Mouse (Mus musculus) kidney, postnatal 0 days (tissue): ENCODE measurements around the gene Ptprk. TPM values are rescaled to one million over a fixed set of nuclear protein-coding genes. Genes with fewer than 3 reads are reported as not detected.
A peak's percentile ranks its signal among the peaks of the same experiment; 100 is the strongest.

ENCODE experiments used
- ATAC-seq: fragments of 200-750 bp; cut with Nextera tagmentation; replicated peaks from 2 replicates; pipeline ENCODE4 v1.8.0; 2017; ENCODE audit warnings: low read depth, moderate number of reproducible peaks, moderate TSS enrichment, moderate library complexity; ENCODE audit not compliant: low FRiP score
- DNase-seq: peaks from one replicate; pipeline ENCODE4 v3.0.0-alpha.2; 2016; ENCODE audit warnings: low spot score
- H3K27ac ChIP-seq: fragments of 300-500 bp; sonication (generic); 2 replicates; pipeline ENCODE4 v1.5.1; 2014; ENCODE audit warnings: mild to moderate bottlenecking
- H3K27me3 ChIP-seq: fragments of 300-500 bp; sonication (generic); 2 replicates; pipeline ENCODE4 v1.6.1; 2014; ENCODE audit warnings: low read length, mixed read lengths; ENCODE audit not compliant: insufficient read depth
- H3K36me3 ChIP-seq: fragments of 300-500 bp; sonication (generic); 2 replicates; pipeline ENCODE4 v1.6.1; 2014; ENCODE audit warnings: low read length, mixed read lengths; ENCODE audit not compliant: insufficient read depth
- H3K4me1 ChIP-seq: fragments of 300-500 bp; sonication (generic); replicated peaks from 2 replicates; pipeline ENCODE4 v1.6.1; 2014; ENCODE audit warnings: antibody characterized with exemption, low read length, mixed read lengths; ENCODE audit not compliant: insufficient read depth
- H3K4me2 ChIP-seq: fragments of 300-500 bp; sonication (generic); 2 replicates; pipeline ENCODE4 v1.6.1; 2014; ENCODE audit warnings: mild to moderate bottlenecking, low read length, moderate library complexity, mixed read lengths
- H3K4me3 ChIP-seq: fragments of 300-500 bp; sonication (generic); replicated peaks from 2 replicates; pipeline ENCODE4 v1.5.1; 2014; ENCODE audit warnings: low read depth, low read length
- H3K9ac ChIP-seq: fragments of 300-500 bp; sonication (generic); 2 replicates; pipeline ENCODE4 v1.6.1; 2014; ENCODE audit warnings: low read depth, low read length
- H3K9me3 ChIP-seq: fragments of 300-500 bp; sonication (generic); replicated peaks from 2 replicates; pipeline ENCODE4 v1.6.1; 2016; ENCODE audit warnings: low read length, inconsistent platforms, mixed read lengths
- CTCF ChIP-seq: IDR thresholded peaks from 2 replicates; pipeline ENCODE4 v1.5.1; 2016; ENCODE audit warnings: antibody characterized with exemption, low read depth, mild to moderate bottlenecking, moderate library complexity
- WGBS: fragments of 180-500 bp; shearing (Covaris S2); extraction: QIAGEN DNeasy Blood & Tissue Kit; methylation state at CpG from one replicate; pipeline ENCODE4 v1.1.7; 2014; 5-methylcytosine and 5-hydroxymethylcytosine counted together
- polyA plus RNA-seq: library from polyadenylated mRNA; unstranded; fragments of >200 nt; fragmentation: Nextera tagmentation; extraction: Ambion mirVana; gene quantifications from 2 replicates; pipeline ENCODE4 v1.2.1, GENCODE M21; 2015

Ptprk gene
- polyA plus RNA-seq, 1 experiment from 2014 or later, result 24.5 TPM

GRCm38 (mm10) chr10:28223602-28224001, 149.0 kb downstream of the Ptprk start:
- ATAC-seq, result no peak
- DNase-seq, result no peak
- Histone ChIP-seq H3K4me1 (0 out of 2 replicates have a peak, but pooled peaks cover 4% of the 10 kb centered on the region), H3K9me3 (no peaks in the 10 kb centered on the region), H3K27ac (no peak overlapping the region), H3K9ac (no peak overlapping the region), H3K4me3 (no peak overlapping the region), H3K36me3 (no peaks in the 10 kb centered on the region), H3K27me3 (no peaks in the 10 kb centered on the region), H3K4me2 (no peak overlapping the region)
- WGBS, result 71% methylated on average over 6 of the region's 6 CpGs
- TF ChIP-seq CTCF, result no peak

GRCm38 (mm10) chr10:28224376-28224775, 149.8 kb downstream of the Ptprk start:
- Histone ChIP-seq H3K4me3 (no peak overlapping the region), H3K4me1 (0 out of 2 replicates have a peak, but pooled peaks cover 4% of the 10 kb centered on the region), H3K36me3 (no peaks in the 10 kb centered on the region), H3K27me3 (no peaks in the 10 kb centered on the region), H3K4me2 (no peak overlapping the region), H3K9ac (no peak overlapping the region), H3K9me3 (no peaks in the 10 kb centered on the region), H3K27ac (no peak overlapping the region)
- DNase-seq, result no peak
- ATAC-seq, result no peak
- 84% methylated on average over 1 of the region's 1 CpGs for whole genome bisulfite sequencing
- no peak for TF ChIP-seq CTCF

DNA sequence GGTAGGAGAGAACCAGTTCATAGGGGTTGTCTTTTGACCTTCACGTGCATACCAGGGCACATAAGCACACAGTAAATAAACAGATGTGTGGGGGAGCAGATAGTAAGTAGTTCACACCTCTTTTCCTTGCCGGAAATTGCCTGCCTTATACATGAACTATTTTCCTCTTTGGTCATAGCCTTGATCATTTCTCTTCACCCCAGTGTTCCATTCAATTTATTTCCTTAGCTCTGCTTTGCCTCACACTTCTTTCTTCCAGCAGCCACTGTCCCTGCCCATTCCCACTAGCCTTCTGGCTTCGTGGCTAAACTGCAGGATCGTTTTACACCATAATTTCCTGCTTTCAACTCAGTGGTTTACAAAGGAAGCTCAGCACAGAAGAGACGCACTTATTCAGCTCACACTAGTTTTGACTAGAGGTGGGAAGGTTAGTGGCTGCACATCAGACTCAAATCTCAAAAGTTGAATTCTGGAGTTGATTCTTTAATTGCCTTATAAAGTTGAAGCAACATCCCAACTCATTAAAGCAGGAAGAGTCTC, 151.0 kb downstream of the Ptprk start:
- 0 out of 2 replicates have a peak, but pooled peaks cover 4% of the 10 kb centered on the region for H3K4me1 ChIP-seq
- no peak for TF ChIP-seq CTCF
- H3K27ac ChIP-seq, result 0 out of 2 replicates have a peak overlapping the region, but pooled peaks have one; percentile 19
- H3K36me3 ChIP-seq, result no peaks in the 10 kb centered on the region
- H3K27me3 ChIP-seq, result no peaks in the 10 kb centered on the region
- WGBS, result 7% methylated on average over 5 of the region's 5 CpGs
- H3K4me2 ChIP-seq, result no peak overlapping the region
- H3K4me3 ChIP-seq, result no peak overlapping the region
- DNase-seq (peak; percentile 33), ATAC-seq (no peak)
- H3K9ac ChIP-seq, result no peak overlapping the region
- H3K9me3 ChIP-seq, result no peaks in the 10 kb centered on the region

- DNase-seq, result no peak
- H3K4me3 ChIP-seq, result no peak overlapping the region
- no peaks in the 10 kb centered on the region for H3K36me3 ChIP-seq
- no peak overlapping the region for H3K27ac ChIP-seq
- no peak overlapping the region for H3K4me2 ChIP-seq
- no peak for ATAC-seq
- no peak overlapping the region for H3K9ac ChIP-seq
- no peak for TF ChIP-seq CTCF
- 86% methylated on average over 4 of the region's 4 CpGs for WGBS
- no peaks in the 10 kb centered on the region for H3K9me3 ChIP-seq
- 0 out of 2 replicates have a peak, but pooled peaks cover 4% of the 10 kb centered on the region for H3K4me1 ChIP-seq
- H3K27me3 ChIP-seq, result no peaks in the 10 kb centered on the region
These were observed 153.1 kb downstream of the Ptprk start for GRCm38 (mm10) chr10:28227732-28228131.

GRCm38 (mm10) chr10:28228208-28228607, 153.6 kb downstream of the Ptprk start:
- no peaks in the 10 kb centered on the region for H3K36me3 ChIP-seq
- ATAC-seq, result no peak
- H3K4me2 ChIP-seq, result no peak overlapping the region
- H3K27me3 ChIP-seq, result no peaks in the 10 kb centered on the region
- WGBS, result 67% methylated on average over 1 of the region's 1 CpGs
- 0 out of 2 replicates have a peak, but pooled peaks cover 4% of the 10 kb centered on the region for H3K4me1 ChIP-seq
- H3K27ac ChIP-seq, result no peak overlapping the region
- no peak for DNase-seq
- H3K9ac ChIP-seq, result no peak overlapping the region
- H3K9me3 ChIP-seq, result no peaks in the 10 kb centered on the region
- H3K4me3 ChIP-seq, result no peak overlapping the region
- no peak for TF ChIP-seq CTCF

DNA sequence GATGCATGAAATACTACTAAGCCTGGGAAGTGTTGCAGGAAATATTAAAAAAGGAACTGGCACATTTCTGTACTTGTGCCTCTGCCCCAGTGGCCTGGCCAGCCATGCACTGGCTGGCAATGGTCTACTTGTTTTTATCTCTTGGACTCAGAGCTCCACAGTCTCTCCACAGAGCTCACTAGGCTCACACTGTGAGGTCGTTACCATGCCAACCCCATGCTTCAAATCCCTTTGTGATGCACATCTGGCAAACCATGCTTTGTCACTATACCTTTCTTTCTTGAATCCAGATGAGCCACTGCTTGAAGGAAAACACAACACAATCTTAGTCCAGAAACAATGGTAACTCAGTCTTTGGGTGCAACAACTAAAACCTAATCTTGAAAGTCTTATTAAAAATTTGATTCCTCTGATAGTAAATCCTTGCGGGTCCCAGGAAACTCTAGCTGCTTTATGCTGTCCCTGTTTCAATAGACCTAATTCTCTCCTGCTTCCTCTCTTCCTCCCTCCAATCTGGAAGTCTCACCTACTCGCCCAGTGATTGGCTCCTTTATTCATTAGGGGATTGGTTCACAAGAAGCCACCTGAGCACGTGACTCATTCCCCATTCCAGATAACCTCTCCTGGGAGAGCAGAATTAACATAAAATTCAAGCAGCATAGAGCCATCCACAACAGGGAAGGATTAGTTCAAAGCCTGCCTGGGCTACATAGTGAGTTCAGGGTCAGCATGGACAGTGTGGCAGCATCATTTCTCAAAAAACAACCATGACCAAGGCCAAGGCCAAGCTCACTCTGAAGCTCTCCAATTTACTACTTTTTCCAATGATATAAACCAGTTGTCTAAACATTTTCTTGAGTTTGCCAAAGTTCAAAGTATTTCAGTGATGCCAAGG, 157.9 kb downstream of the Ptprk start:
- no peaks in the 10 kb centered on the region for H3K4me1 ChIP-seq
- ATAC-seq, result no peak
- no peak overlapping the region for H3K27ac ChIP-seq
- no peaks in the 10 kb centered on the region for H3K36me3 ChIP-seq
- 78% methylated on average over 4 of the region's 4 CpGs for WGBS
- no peaks in the 10 kb centered on the region for H3K9me3 ChIP-seq
- DNase-seq, result no peak
- H3K4me3 ChIP-seq, result no peak overlapping the region
- no peak overlapping the region for H3K9ac ChIP-seq
- H3K27me3 ChIP-seq, result no peaks in the 10 kb centered on the region
- TF ChIP-seq CTCF, result no peak
- no peak overlapping the region for H3K4me2 ChIP-seq
